Mouse (Mus musculus) heart, adult 2 months (tissue): ENCODE data around the gene Nceh1. TPM values are rescaled to one million over a fixed set of nuclear protein-coding genes. Genes with fewer than 3 reads are reported as not detected.

Experiments used
- DNase-seq, 2 experiments: peaks; one replicate each; pipeline ENCODE4 v3.0.0; 2021
- H3K27ac ChIP-seq: fragments of 200-600 bp; 2 replicates; pipeline ENCODE4 v1.8.1; 2022
- H3K27me3 ChIP-seq: fragments of 200-500 bp; 2 replicates; pipeline ENCODE4 v1.6.1; 2012; ENCODE audit warnings: mild to moderate bottlenecking, low read length, inconsistent platforms, mixed read lengths; ENCODE audit not compliant: control insufficient read depth, insufficient read depth
- H3K36me3 ChIP-seq: fragments of 200-500 bp; 2 replicates; pipeline ENCODE4 v1.6.1; 2012; ENCODE audit warnings: low read length, inconsistent platforms; ENCODE audit not compliant: control insufficient read depth, insufficient read depth
- H3K4me1 ChIP-seq: fragments of 200-500 bp; 2 replicates; pipeline ENCODE4 v1.6.1; 2011; ENCODE audit warnings: low read length; ENCODE audit not compliant: control insufficient read depth, insufficient read depth
- H3K4me3 ChIP-seq: fragments of 200-600 bp; 2 replicates; pipeline ENCODE4 v1.8.1; 2022
- H3K79me2 ChIP-seq: fragments of 200-500 bp; replicated peaks from 2 replicates; pipeline ENCODE4 v1.6.1; 2012; ENCODE audit warnings: mild to moderate bottlenecking, inconsistent platforms, low read length, moderate library complexity, mixed read lengths; ENCODE audit not compliant: control insufficient read depth, insufficient read depth
- H3K9ac ChIP-seq: fragments of 200-500 bp; 2 replicates; pipeline ENCODE4 v1.6.1; 2012; ENCODE audit warnings: low read depth, mild to moderate bottlenecking, control low read depth, inconsistent platforms, low read length, mixed read lengths
- CTCF ChIP-seq: fragments of 200-600 bp; IDR thresholded peaks from 2 replicates; pipeline ENCODE4 v1.8.1; 2022; ENCODE audit warnings: antibody characterized with exemption, mild to moderate bottlenecking, moderate library complexity
- EP300 ChIP-seq: fragments of 200-500 bp; IDR thresholded peaks from 2 replicates; pipeline ENCODE4 v1.6.1; 2011; ENCODE audit warnings: low read depth, low read length, control low read depth; ENCODE audit not compliant: insufficient read depth
- POLR2A ChIP-seq: fragments of 200-500 bp; IDR thresholded peaks from 2 replicates; pipeline ENCODE4 v1.6.1; 2011; ENCODE audit warnings: mild to moderate bottlenecking, low read depth, low read length, control low read depth; ENCODE audit not compliant: insufficient read depth
- whole genome bisulfite sequencing: fragments of 180-500 bp; shearing (Covaris S2); methylation state at CpG from one replicate; pipeline ENCODE4 v1.1.7; 2018; 5-methylcytosine and 5-hydroxymethylcytosine counted together
- intact Hi-C: fragments of 180-260 bp; cut with DNase I; formaldehyde crosslinking; loops from one replicate; pipeline ENCODE4 v1.15.1; 2025
- long read RNA-seq: library from polyadenylated mRNA; stranded (forward); transcript quantifications from one replicate; pipeline ENCODE4 v2.0.0, GENCODE M21; 2021
- polyA plus RNA-seq: library from polyadenylated mRNA; depleted of rRNA; stranded (reverse); fragments of >200 nt; gene quantifications from 2 replicates; pipeline ENCODE4 v1.2.3, GENCODE M21; 2012; rRNA removed
- total RNA-seq, 2 experiments: library from RNA; stranded (reverse); gene quantifications; 2 replicates each; pipeline ENCODE4 v1.2.3; 2021

Gene Nceh1
- total RNA-seq (100 to 1,000 TPM; 201 to 233 TPM), polyA plus RNA-seq (81.3 and 118 TPM in 2 replicates)
- long read RNA-seq, full-length matches to known transcripts = 171 of 206 reads
- long read RNA-seq, partial matches to known transcripts = 31 of 206 reads
- long read RNA-seq, other reads (novel, unspliced or antisense) = 4 of 206 reads

DNA sequence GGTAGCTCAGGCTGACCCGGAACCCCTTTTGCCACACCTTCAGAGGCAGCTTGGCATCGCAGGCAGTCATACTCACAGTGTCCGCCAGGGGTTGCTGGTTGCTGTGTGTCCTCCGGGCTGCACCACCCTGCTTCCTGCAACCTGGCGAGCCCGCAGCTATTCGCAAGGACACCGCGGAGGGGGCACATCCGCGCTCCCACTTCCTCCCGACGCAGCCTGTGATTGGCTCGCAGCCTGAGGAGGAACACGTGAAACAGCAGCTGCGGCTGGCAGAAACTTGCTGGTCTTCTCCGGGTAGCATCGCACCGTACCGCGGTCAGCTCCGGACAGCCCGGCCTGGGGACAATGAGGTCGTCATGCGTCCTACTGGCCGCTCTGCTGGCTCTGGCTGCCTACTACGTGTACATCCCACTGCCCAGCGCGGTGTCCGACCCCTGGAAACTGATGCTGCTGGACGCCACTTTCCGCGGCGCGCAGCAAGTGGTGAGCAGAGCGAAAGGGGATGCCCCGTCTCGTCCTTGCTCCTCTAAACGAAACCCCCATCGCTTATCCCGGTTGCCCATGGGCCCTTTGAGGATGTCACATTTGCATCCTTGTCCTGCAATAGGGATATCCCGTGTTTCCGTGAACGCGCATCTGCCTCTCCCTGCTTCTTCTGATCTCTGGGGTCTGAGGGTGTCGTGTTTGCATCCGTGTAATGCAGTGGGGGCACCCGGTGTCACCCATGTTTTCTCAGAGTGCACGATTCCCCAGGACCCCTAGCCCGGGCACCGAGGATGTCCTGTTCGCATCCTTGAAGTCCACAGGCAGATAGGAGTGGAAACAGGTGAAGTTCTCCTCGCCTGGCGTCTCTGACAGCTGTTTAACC is at the start of gene Nceh1:
Gene Nceh1, plus strand, starts transcription at position 233 of the 868 bp plus-strand sequence.
- H3K4me1 ChIP-seq = no peaks in the 10 kb centered on the region
- H3K27ac ChIP-seq = peak within 1 kb of the TSS; percentile 87
- peak within 1 kb of the TSS; percentile 90 for H3K9ac ChIP-seq
- no peaks in the 10 kb centered on the region for H3K27me3 ChIP-seq
- 1% methylated on average over 54 of the region's 54 CpGs for WGBS
- H3K79me2 ChIP-seq = no peaks in the 10 kb centered on the region
- TF ChIP-seq EP300 = peak; percentile 71; the same call in 1 of the 2 replicates
- no peak; the same call in 1 of the 2 replicates for TF ChIP-seq CTCF
- TF ChIP-seq POLR2A = peak; percentile 88
- intact Hi-C loops = loop anchor here (1.0 to 2.0 kb wide), 2 partner anchors 30 to 54 kb away; partner anchors contain the start of gene Ect2
- DNase-seq = peak; percentile 94 to 96
- no peaks in the 10 kb centered on the region for H3K36me3 ChIP-seq
- H3K4me3 ChIP-seq = peak within 1 kb of the TSS; percentile 85

- no peak for DNase-seq
- Histone ChIP-seq H3K27ac (no peak overlapping the region), H3K9ac (no peak overlapping the region), H3K4me1 (no peaks in the 10 kb centered on the region), H3K4me3 (no peak overlapping the region), H3K27me3 (no peaks in the 10 kb centered on the region), H3K36me3 (no peaks in the 10 kb centered on the region), H3K79me2 (no peaks in the 10 kb centered on the region)
- intact Hi-C loops = no loop called here
- 87% methylated on average over 8 of the region's 8 CpGs for WGBS
- no peak for TF ChIP-seq EP300
- TF ChIP-seq CTCF = no peak
Measured at GRCm38 (mm10) chr3:27140101-27140500, 42.7 kb upstream of the Nceh1 start.

DNA sequence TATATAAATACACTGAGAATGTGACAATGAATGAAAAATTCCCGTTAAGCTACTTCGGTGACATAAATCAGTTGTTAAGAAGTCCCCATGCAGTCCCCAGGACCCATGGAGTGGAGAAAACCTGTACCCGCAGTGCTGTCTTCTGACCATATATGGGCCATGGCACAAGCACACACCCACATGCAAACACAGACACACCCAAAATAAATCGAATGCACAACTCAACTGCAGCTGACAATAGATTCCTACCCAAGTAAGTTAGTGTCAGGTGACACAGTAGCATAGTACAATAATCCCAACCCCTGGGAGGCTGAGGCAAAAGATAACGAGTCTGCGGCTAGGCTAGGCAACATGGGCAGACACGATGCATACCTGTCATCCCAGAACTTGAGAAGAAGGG is 39.2 kb upstream of the Nceh1 start:
- no peak overlapping the region for H3K4me3 ChIP-seq
- H3K27ac ChIP-seq = no peak overlapping the region
- no peaks in the 10 kb centered on the region for H3K79me2 ChIP-seq
- TF ChIP-seq EP300 = no peak
- TF ChIP-seq CTCF = no peak
- TF ChIP-seq POLR2A = no peak
- 84% methylated on average over 7 of the region's 7 CpGs for WGBS
- no peaks in the 10 kb centered on the region for H3K4me1 ChIP-seq
- H3K27me3 ChIP-seq = no peaks in the 10 kb centered on the region
- intact Hi-C loops = no loop called here
- no peaks in the 10 kb centered on the region for H3K36me3 ChIP-seq
- H3K9ac ChIP-seq = no peak overlapping the region
- DNase-seq = no peak

GRCm38 (mm10) chr3:27145733-27146132 is 37.0 kb upstream of the Nceh1 start:
- H3K4me1 ChIP-seq = no peaks in the 10 kb centered on the region
- intact Hi-C loops = no loop called here
- 79% methylated on average over 7 of the region's 7 CpGs for WGBS
- no peak for TF ChIP-seq CTCF
- no peak for TF ChIP-seq EP300
- TF ChIP-seq POLR2A = no peak
- DNase-seq = no peak
- H3K27ac ChIP-seq = no peak overlapping the region
- H3K4me3 ChIP-seq = no peak overlapping the region
- H3K36me3 ChIP-seq = no peaks in the 10 kb centered on the region
- H3K27me3 ChIP-seq = no peaks in the 10 kb centered on the region
- no peak overlapping the region for H3K9ac ChIP-seq
- no peaks in the 10 kb centered on the region for H3K79me2 ChIP-seq

- H3K79me2 ChIP-seq = no peaks in the 10 kb centered on the region
- H3K9ac ChIP-seq = peak overlapping the region; percentile 74
- no peak for DNase-seq
- no peaks in the 10 kb centered on the region for H3K27me3 ChIP-seq
- H3K4me1 ChIP-seq = peaks cover 2% of the 10 kb centered on the region
- under 1% methylated on average over 31 of the region's 31 CpGs for WGBS
- no peak overlapping the region for H3K27ac ChIP-seq
- no peak for TF ChIP-seq EP300
- TF ChIP-seq CTCF = no peak
- TF ChIP-seq POLR2A = no peak
- intact Hi-C loops = loop anchor here (2.0 to 10.0 kb wide), 2 partner anchors 30 to 172 kb away; partner anchors contain the start of gene Nceh1
- peak overlapping the region; percentile 51 for H3K4me3 ChIP-seq
- no peaks in the 10 kb centered on the region for H3K36me3 ChIP-seq
Measured at GRCm38 (mm10) chr3:27153191-27153671, 29.5 kb upstream of the Nceh1 start.
